Mouse (Mus musculus): Measurements from ENCODE around the gene AI661453.

GRCm38 (mm10) chr17:47474250-47474649 is 37.8 kb downstream of the AI661453 start:
- no peak for TF ChIP-seq HCFC1 (IDR thresholded peaks at IDR 0.05; ENCODE audit: low read depth, low read length)
- TF ChIP-seq USF2 (IDR thresholded peaks at IDR 0.05; ENCODE audit: borderline replicate concordance in 1 of 2, insufficient read depth in 1 of 2, low read depth in 1 of 2, low read length in 2 of 2): no peak
- no peak for TF ChIP-seq NRF1 (IDR thresholded peaks at IDR 0.05; ENCODE audit: insufficient read depth, low read depth, low read length, poor library complexity, severe bottlenecking)
- no peak for TF ChIP-seq CTCF (IDR thresholded peaks at IDR 0.05 in 2 of 3, conservative IDR thresholded peaks at IDR 0.05 in 1 of 3; ENCODE audit: control insufficient read depth in 1 of 3, insufficient read depth in 1 of 3, low read depth in 2 of 3, low read length in 3 of 3, poor library complexity in 1 of 3, severe bottlenecking in 1 of 3)
- TF ChIP-seq RAD21 (IDR thresholded peaks at IDR 0.05; ENCODE audit: low read depth, low read length): no peak
- no peak for TF ChIP-seq MXI1 (IDR thresholded peaks at IDR 0.05; ENCODE audit: low read depth, low read length)
- no peak for TF ChIP-seq NELFE (IDR thresholded peaks at IDR 0.05; ENCODE audit: low read depth, low read length)
- TF ChIP-seq POLR2A (IDR thresholded peaks at IDR 0.05; ENCODE audit: control insufficient read depth in 1 of 2, insufficient read depth in 1 of 2, low read depth in 1 of 2, low read length in 2 of 2, poor library complexity in 1 of 2): no peak
- no peak for TF ChIP-seq EP300 (IDR thresholded peaks at IDR 0.05; ENCODE audit: low read depth in 1 of 2, low read length in 2 of 2)
